Mouse (Mus musculus): ENCODE measurements around the gene Pah. TPM values are rescaled to one million over a fixed set of nuclear protein-coding genes. Genes with fewer than 3 reads are reported as not detected.

The Pah gene
- polyA plus RNA-seq, 1 experiment = not detected

DNA sequence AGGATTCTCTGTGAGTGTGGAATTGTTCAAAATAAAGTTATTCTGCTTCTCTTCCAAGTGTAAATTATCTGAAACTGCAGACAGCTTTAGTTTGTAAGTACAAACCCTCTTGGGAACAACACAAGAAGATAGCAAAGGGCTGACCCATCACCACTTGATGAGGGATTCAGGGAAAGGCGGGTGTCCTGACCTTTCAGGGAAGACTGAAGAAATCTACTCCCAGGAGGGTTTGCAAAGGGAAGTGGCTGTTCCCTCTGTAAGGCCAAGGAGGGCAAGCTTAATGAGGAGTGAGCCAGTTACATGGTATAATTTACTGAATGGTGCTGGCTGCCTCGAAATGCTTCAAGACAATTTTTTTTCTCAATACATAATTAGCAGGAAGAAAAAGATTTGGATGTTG lies 72.3 kb downstream of the Pah start:
- Histone ChIP-seq H3K79me3 (ENCODE audit: low read depth) (no peaks in the 10 kb centered on the region), H3K4me3 (ENCODE audit: insufficient read depth, poor library complexity, severe bottlenecking) (no peak overlapping the region), H3ac (ENCODE audit: control insufficient read depth, insufficient read length, low read depth) (no peak overlapping the region), H3K27me3 (ENCODE audit: control insufficient read depth, insufficient read depth, insufficient read length) (no peaks in the 10 kb centered on the region), H3K36me3 (ENCODE audit: control insufficient read depth, insufficient read depth) (no peaks in the 10 kb centered on the region), H3K79me2 (ENCODE audit: control insufficient read depth, insufficient read depth) (no peaks in the 10 kb centered on the region)
- no peak for TF ChIP-seq MYOG (IDR thresholded peaks at IDR 0.05; ENCODE audit: control insufficient read depth, extremely low read depth, insufficient read length)
- no peak for TF ChIP-seq CEBPB (IDR thresholded peaks at IDR 0.05; ENCODE audit: low read depth)
- TF ChIP-seq USF1 (IDR thresholded peaks at IDR 0.05; ENCODE audit: low read depth) = no peak
- no peak for TF ChIP-seq FOSL1 (IDR thresholded peaks at IDR 0.05; ENCODE audit: insufficient read depth, low read length, poor library complexity, severe bottlenecking)
- TF ChIP-seq MAX (IDR thresholded peaks at IDR 0.05) = no peak
- no peak for TF ChIP-seq CTCF (IDR thresholded peaks at IDR 0.05; ENCODE audit: control insufficient read depth, insufficient read depth, insufficient read length)

- no peak overlapping the region for H3K4me3 ChIP-seq (ENCODE audit: insufficient read depth, poor library complexity, severe bottlenecking)
- no peaks in the 10 kb centered on the region for H3K79me3 ChIP-seq (ENCODE audit: low read depth)
- H3K27me3 ChIP-seq (ENCODE audit: control insufficient read depth, insufficient read depth, insufficient read length) = no peaks in the 10 kb centered on the region
Observed at GRCm38 (mm10) chr10:87596361-87597074, 74.9 kb downstream of the Pah start.

GRCm38 (mm10) chr10:87597075-87597677 lies 75.6 kb downstream of the Pah start:
- Histone ChIP-seq H3ac (ENCODE audit: control insufficient read depth, insufficient read length, low read depth) (no peak overlapping the region), H3K36me3 (ENCODE audit: control insufficient read depth, insufficient read depth) (no peaks in the 10 kb centered on the region), H3K79me2 (ENCODE audit: control insufficient read depth, insufficient read depth) (no peaks in the 10 kb centered on the region), H3K79me3 (ENCODE audit: low read depth) (no peaks in the 10 kb centered on the region), H3K27me3 (ENCODE audit: control insufficient read depth, insufficient read depth, insufficient read length) (no peaks in the 10 kb centered on the region), H3K4me3 (ENCODE audit: insufficient read depth, poor library complexity, severe bottlenecking) (no peak overlapping the region)
- TF ChIP-seq MYOG (IDR thresholded peaks at IDR 0.05; ENCODE audit: control insufficient read depth, extremely low read depth, insufficient read length) (no peak), CTCF (IDR thresholded peaks at IDR 0.05; ENCODE audit: control insufficient read depth, insufficient read depth, insufficient read length) (no peak), FOSL1 (IDR thresholded peaks at IDR 0.05; ENCODE audit: insufficient read depth, low read length, poor library complexity, severe bottlenecking) (no peak), MAX (IDR thresholded peaks at IDR 0.05) (no peak), MYOD1 (IDR thresholded peaks at IDR 0.05; ENCODE audit: control insufficient read depth, insufficient read length, low read depth) (no peak), CEBPB (IDR thresholded peaks at IDR 0.05; ENCODE audit: low read depth) (no peak), USF1 (IDR thresholded peaks at IDR 0.05; ENCODE audit: low read depth) (no peak)

More at GRCm38 (mm10) chr10:87596361-87597074, 74.9 kb downstream of the Pah start:
- Histone ChIP-seq H3ac (ENCODE audit: control insufficient read depth, insufficient read length, low read depth) (no peak overlapping the region), H3K79me2 (ENCODE audit: control insufficient read depth, insufficient read depth) (no peaks in the 10 kb centered on the region), H3K36me3 (ENCODE audit: control insufficient read depth, insufficient read depth) (no peaks in the 10 kb centered on the region)
- TF ChIP-seq MYOG (IDR thresholded peaks at IDR 0.05; ENCODE audit: control insufficient read depth, extremely low read depth, insufficient read length) (no peak), CTCF (IDR thresholded peaks at IDR 0.05; ENCODE audit: control insufficient read depth, insufficient read depth, insufficient read length) (peak; percentile 0)

- TF ChIP-seq CTCF (IDR thresholded peaks at IDR 0.05; ENCODE audit: control insufficient read depth, insufficient read depth, insufficient read length) (no peak), CEBPB (IDR thresholded peaks at IDR 0.05; ENCODE audit: low read depth) (no peak), FOSL1 (IDR thresholded peaks at IDR 0.05; ENCODE audit: insufficient read depth, low read length, poor library complexity, severe bottlenecking) (no peak), MYOG (IDR thresholded peaks at IDR 0.05; ENCODE audit: control insufficient read depth, extremely low read depth, insufficient read length) (no peak), MYOD1 (IDR thresholded peaks at IDR 0.05; ENCODE audit: control insufficient read depth, insufficient read length, low read depth) (no peak), MAX (IDR thresholded peaks at IDR 0.05) (no peak), USF1 (IDR thresholded peaks at IDR 0.05; ENCODE audit: low read depth) (no peak)
- Histone ChIP-seq H3K79me3 (ENCODE audit: low read depth) (no peaks in the 10 kb centered on the region), H3K4me3 (ENCODE audit: insufficient read depth, poor library complexity, severe bottlenecking) (no peak overlapping the region), H3K36me3 (ENCODE audit: control insufficient read depth, insufficient read depth) (no peaks in the 10 kb centered on the region), H3K27me3 (ENCODE audit: control insufficient read depth, insufficient read depth, insufficient read length) (no peaks in the 10 kb centered on the region), H3ac (ENCODE audit: control insufficient read depth, insufficient read length, low read depth) (no peak overlapping the region), H3K79me2 (ENCODE audit: control insufficient read depth, insufficient read depth) (no peaks in the 10 kb centered on the region)
Observed at GRCm38 (mm10) chr10:87602151-87602550, 80.6 kb downstream of the Pah start.

DNA sequence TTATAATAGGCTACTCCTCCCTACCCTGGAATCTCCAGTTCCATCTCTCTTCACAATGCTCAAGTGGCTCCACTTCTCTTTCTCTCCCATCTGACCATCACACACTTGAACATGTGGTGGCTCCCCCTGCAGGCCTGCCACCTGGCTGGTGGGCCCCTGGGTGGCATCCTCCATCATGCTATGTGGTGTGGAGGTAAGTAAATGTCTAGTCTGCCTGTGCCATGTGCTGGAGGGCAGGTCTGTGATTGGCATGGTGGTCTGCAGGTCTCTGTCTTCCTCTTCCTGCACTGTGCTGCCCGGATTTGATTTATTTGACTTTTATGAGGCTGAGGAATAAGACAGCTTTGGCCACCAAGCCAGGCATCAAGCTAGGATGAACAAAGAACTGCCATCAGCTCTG lies 103.6 kb downstream of the Pah start:
- TF ChIP-seq MAX (IDR thresholded peaks at IDR 0.05) (no peak), CEBPB (IDR thresholded peaks at IDR 0.05; ENCODE audit: low read depth) (no peak), FOSL1 (IDR thresholded peaks at IDR 0.05; ENCODE audit: insufficient read depth, low read length, poor library complexity, severe bottlenecking) (no peak), MYOD1 (IDR thresholded peaks at IDR 0.05; ENCODE audit: control insufficient read depth, insufficient read length, low read depth) (no peak), CTCF (IDR thresholded peaks at IDR 0.05; ENCODE audit: control insufficient read depth, insufficient read depth, insufficient read length) (no peak), MYOG (IDR thresholded peaks at IDR 0.05; ENCODE audit: control insufficient read depth, extremely low read depth, insufficient read length) (no peak), USF1 (IDR thresholded peaks at IDR 0.05; ENCODE audit: low read depth) (no peak)
- Histone ChIP-seq H3K27me3 (ENCODE audit: control insufficient read depth, insufficient read depth, insufficient read length) (no peaks in the 10 kb centered on the region), H3K79me3 (ENCODE audit: low read depth) (no peaks in the 10 kb centered on the region), H3K79me2 (ENCODE audit: control insufficient read depth, insufficient read depth) (no peaks in the 10 kb centered on the region), H3K36me3 (ENCODE audit: control insufficient read depth, insufficient read depth) (no peaks in the 10 kb centered on the region), H3K4me3 (ENCODE audit: insufficient read depth, poor library complexity, severe bottlenecking) (no peak overlapping the region), H3ac (ENCODE audit: control insufficient read depth, insufficient read length, low read depth) (no peak overlapping the region)

Other genes with a start within 250 kb of the Pah start
- not detected for gene Ascl1, start 28.1 kb upstream of the Pah start, polyA plus RNA-seq (2012; fragmentation: generic; extraction: Trizol)